In the genomic region with DNA sequence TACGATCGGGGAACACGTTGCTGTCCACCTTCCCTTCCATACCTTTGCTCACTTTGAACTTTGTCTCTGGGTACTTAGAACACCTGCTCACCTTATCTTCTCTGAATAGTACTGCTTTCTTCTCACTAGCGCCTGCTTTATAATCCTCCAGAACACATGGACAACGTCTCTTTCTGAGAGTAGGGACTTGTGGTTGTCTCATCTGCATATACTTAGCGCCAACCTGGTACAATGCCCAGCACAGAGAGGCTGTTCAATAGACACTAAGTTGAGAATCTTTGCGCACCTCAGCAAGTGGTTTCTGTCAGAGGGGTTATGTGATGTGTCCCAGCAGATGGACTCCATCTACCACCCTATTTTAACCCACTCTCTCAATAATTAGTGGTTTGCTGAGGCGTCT, we compare ENCODE assay signal across 8 mouse cellular contexts. TPM values are rescaled to one million over a fixed set of nuclear protein-coding genes. Genes with fewer than 3 reads are reported as not detected.
A peak's percentile ranks its signal among the peaks of the same experiment; 100 is the strongest.
DNase-seq lines count a peak whose midpoint lies in the region; ATAC-seq and TF ChIP-seq lines count a peak whose summit lies in the region.

No protein-coding gene starts in this region.

- intact Hi-C loops in heart, postnatal 14 days (cut with DNase I): loop anchor here (10.0 kb wide), 1 partner anchor 185 kb away; no protein-coding TSS in a partner anchor

- whole genome bisulfite sequencing in heart, embryonic 12.5 days: 54% methylated on average over 8 of the region's 8 CpGs
- WGBS in forebrain, embryonic 16.5 days: 41% methylated on average over 8 of the region's 8 CpGs
- 39% methylated on average over 8 of the region's 8 CpGs for WGBS in liver, postnatal 0 days (ENCODE audit: insufficient replicate concordance)

- H3K27ac ChIP-seq in heart, embryonic 12.5 days (ENCODE audit: poor library complexity, severe bottlenecking): no peak overlapping the region
- no peak overlapping the region for H3K27ac ChIP-seq in ES-Bruce4 (ENCODE audit: insufficient read depth, low read length)
- no peak overlapping the region for H3K27ac ChIP-seq in forebrain, embryonic 16.5 days (ENCODE audit: low read length)
- H3K27ac ChIP-seq in liver, postnatal 0 days (ENCODE audit: low read depth): peak overlapping the region; percentile 79

- no peak for TF ChIP-seq EP300 in ES-Bruce4 (IDR thresholded peaks at IDR 0.05; ENCODE audit: insufficient read depth, low read depth, low read length)
- TF ChIP-seq EP300 in liver, postnatal 0 days (IDR thresholded peaks at IDR 0.05; ENCODE audit: low read depth): no peak

- H3K36me3 ChIP-seq in heart, embryonic 12.5 days: peaks cover 22% of the 10 kb centered on the region
- H3K36me3 ChIP-seq in ES-Bruce4 (ENCODE audit: control insufficient read depth, insufficient read depth, low read length, poor library complexity, severe bottlenecking): peaks cover 23% of the 10 kb centered on the region
- H3K36me3 ChIP-seq in forebrain, embryonic 16.5 days (ENCODE audit: control insufficient read depth, insufficient read depth): peaks cover 4% of the 10 kb centered on the region; the same call in 1 of the 2 replicates
- peaks cover 10% of the 10 kb centered on the region for H3K36me3 ChIP-seq in liver, postnatal 0 days (replicated peaks; ENCODE audit: insufficient read depth, low read length)

- ATAC-seq in heart, embryonic 12.5 days (ENCODE audit: insufficient number of reproducible peaks, low FRiP score): no peak
- no peak for ATAC-seq in forebrain, embryonic 16.5 days
- ATAC-seq in liver, postnatal 0 days: no peak

- TF ChIP-seq POLR2A in ES-Bruce4 (IDR thresholded peaks at IDR 0.05; ENCODE audit: insufficient read depth, low read length): no peak

- no peaks in the 10 kb centered on the region for H3K9me3 ChIP-seq in heart, embryonic 12.5 days (replicated peaks)
- H3K9me3 ChIP-seq in ES-Bruce4 (replicated peaks; ENCODE audit: control insufficient read depth, insufficient read depth, low read length, poor library complexity, severe bottlenecking): no peaks in the 10 kb centered on the region
- no peaks in the 10 kb centered on the region for H3K9me3 ChIP-seq in forebrain, embryonic 16.5 days (ENCODE audit: control insufficient read depth, low read length)
- no peaks in the 10 kb centered on the region for H3K9me3 ChIP-seq in liver, postnatal 0 days (ENCODE audit: low read length)

- H3K4me1 ChIP-seq in heart, embryonic 12.5 days (replicated peaks): peaks cover 33% of the 10 kb centered on the region
- no peaks in the 10 kb centered on the region for H3K4me1 ChIP-seq in ES-Bruce4 (ENCODE audit: control insufficient read depth, insufficient read depth, low read length)
- peaks cover 37% of the 10 kb centered on the region for H3K4me1 ChIP-seq in forebrain, embryonic 16.5 days (replicated peaks; ENCODE audit: control insufficient read depth, insufficient read depth, low read length)
- H3K4me1 ChIP-seq in liver, postnatal 0 days (ENCODE audit: insufficient read depth): peaks cover 46% of the 10 kb centered on the region

- no peak for TF ChIP-seq CTCF in ES-Bruce4 (IDR thresholded peaks at IDR 0.05; ENCODE audit: low read depth, low read length)
- no peak for TF ChIP-seq CTCF in liver, postnatal 0 days (IDR thresholded peaks at IDR 0.05; ENCODE audit: low read depth)

- peak overlapping the region; percentile 70 for H3K4me3 ChIP-seq in heart, embryonic 12.5 days
- 0 out of 2 replicates have a peak overlapping the region, but pooled peaks have one; percentile 75 for H3K4me3 ChIP-seq in ES-Bruce4 (ENCODE audit: low read depth, low read length)
- peak overlapping the region; percentile 74 for H3K4me3 ChIP-seq in forebrain, embryonic 16.5 days (replicated peaks; ENCODE audit: low read length)
- H3K4me3 ChIP-seq in liver, postnatal 0 days (ENCODE audit: low read depth, low read length): peak overlapping the region; percentile 69

- H3K4me2 ChIP-seq in heart, embryonic 12.5 days: peak overlapping the region; percentile 78
- H3K4me2 ChIP-seq in forebrain, embryonic 16.5 days (ENCODE audit: low read length): peak overlapping the region; percentile 91
- peak overlapping the region; percentile 81 for H3K4me2 ChIP-seq in liver, postnatal 0 days (ENCODE audit: low read depth, low read length)

- peak overlapping the region; percentile 79 for H3K9ac ChIP-seq in heart, embryonic 12.5 days
- peak overlapping the region; percentile 58 for H3K9ac ChIP-seq in ES-Bruce4 (ENCODE audit: low read depth, poor library complexity, severe bottlenecking)
- no peak overlapping the region for H3K9ac ChIP-seq in forebrain, embryonic 16.5 days (replicated peaks; ENCODE audit: low read depth, low read length)
- peak overlapping the region; percentile 76 for H3K9ac ChIP-seq in liver, postnatal 0 days (replicated peaks)

- peaks cover 3% of the 10 kb centered on the region; the same call in 1 of the 2 replicates for H3K27me3 ChIP-seq in heart, embryonic 12.5 days (replicated peaks)
- no peaks in the 10 kb centered on the region for H3K27me3 ChIP-seq in ES-Bruce4 (ENCODE audit: control insufficient read depth, insufficient read depth, low read length, poor library complexity, severe bottlenecking)
- no peaks in the 10 kb centered on the region for H3K27me3 ChIP-seq in forebrain, embryonic 16.5 days (replicated peaks; ENCODE audit: control insufficient read depth, insufficient read depth, low read length)
- no peaks in the 10 kb centered on the region for H3K27me3 ChIP-seq in liver, postnatal 0 days (ENCODE audit: insufficient read depth, low read length)

- no peak for DNase-seq in heart, postnatal 14 days
- no peak for DNase-seq in liver, postnatal 0 days
- no peak for DNase-seq in right cerebral cortex, postnatal 10 days (ENCODE audit: low spot score in 2 of 2)
- DNase-seq in layer of hippocampus, postnatal 10 days (ENCODE audit: low spot score in 2 of 2): no peak
- DNase-seq in left cerebral cortex, adult 11 months (ENCODE audit: low spot score): no peak

RNA-seq across cellular contexts. Expression of a gene that starts 1.0 kb away (rescaled TPM):
- 228 and 231 TPM in 2 replicates for polyA plus RNA-seq in heart, embryonic 12.5 days (2016; fragmentation: Nextera tagmentation; extraction: Ambion mirVana)
- 100 to 1,000 TPM; 234 to 248 TPM for total RNA-seq in heart, postnatal 14 days (2021)
- polyA plus RNA-seq in ES-Bruce4 (2011; ENCODE audit: insufficient read depth, insufficient read length, low read depth, missing spikeins): 167 and 174 TPM in 2 replicates
- 222 and 237 TPM in 2 replicates for polyA plus RNA-seq in forebrain, embryonic 16.5 days (2015; fragmentation: Nextera tagmentation; extraction: Ambion mirVana)
- polyA plus RNA-seq in liver, postnatal 0 days (2015; fragmentation: Nextera tagmentation; extraction: Ambion mirVana): 258 and 261 TPM in 2 replicates
- 100 to 1,000 TPM; 107 to 111 TPM for total RNA-seq in layer of hippocampus, postnatal 10 days (2021)

RNA-seq across cellular contexts. Expression of a gene that starts 26.7 kb away (rescaled TPM):
- polyA plus RNA-seq in heart, embryonic 12.5 days (2016; fragmentation: Nextera tagmentation; extraction: Ambion mirVana): 1.1 and 1.3 TPM in 2 replicates
- under 1 TPM; 0.41 to 0.59 TPM for total RNA-seq in heart, postnatal 14 days (2021)
- 10.1 and 10.9 TPM in 2 replicates for polyA plus RNA-seq in ES-Bruce4 (2011; ENCODE audit: insufficient read depth, insufficient read length, low read depth, missing spikeins)
- polyA plus RNA-seq in forebrain, embryonic 16.5 days (2015; fragmentation: Nextera tagmentation; extraction: Ambion mirVana): 16.8 and 17.3 TPM in 2 replicates
- 0.56 and 0.71 TPM in 2 replicates for polyA plus RNA-seq in liver, postnatal 0 days (2015; fragmentation: Nextera tagmentation; extraction: Ambion mirVana)
- total RNA-seq in layer of hippocampus, postnatal 10 days (2021): 10 to 100 TPM; 11.5 to 12.7 TPM

RNA-seq across cellular contexts. Expression of a gene that starts 40.8 kb away (rescaled TPM):
- 157 and 162 TPM in 2 replicates for polyA plus RNA-seq in heart, embryonic 12.5 days (2016; fragmentation: Nextera tagmentation; extraction: Ambion mirVana)
- total RNA-seq in heart, postnatal 14 days (2021): 10 to 100 TPM; 72.3 to 75.6 TPM
- 357 and 409 TPM in 2 replicates for polyA plus RNA-seq in ES-Bruce4 (2011; ENCODE audit: insufficient read depth, insufficient read length, low read depth, missing spikeins)
- polyA plus RNA-seq in forebrain, embryonic 16.5 days (2015; fragmentation: Nextera tagmentation; extraction: Ambion mirVana): 180 and 207 TPM in 2 replicates
- polyA plus RNA-seq in liver, postnatal 0 days (2015; fragmentation: Nextera tagmentation; extraction: Ambion mirVana): 61.2 and 68.4 TPM in 2 replicates
- total RNA-seq in layer of hippocampus, postnatal 10 days (2021): 100 to 1,000 TPM; 106 to 118 TPM
